Mouse (Mus musculus): ENCODE measurements around the gene Lce1e. TPM values are rescaled to one million over a fixed set of nuclear protein-coding genes. Genes with fewer than 3 reads are reported as not detected.

Lce1e gene
- not detected for polyA plus RNA-seq (2014; fragmentation: Illumina TruSeq; extraction: RNeasy Lipid Tissue Mini Kit (QIAGEN cat#74804); ENCODE audit: low read depth, low replicate concordance)

DNA sequence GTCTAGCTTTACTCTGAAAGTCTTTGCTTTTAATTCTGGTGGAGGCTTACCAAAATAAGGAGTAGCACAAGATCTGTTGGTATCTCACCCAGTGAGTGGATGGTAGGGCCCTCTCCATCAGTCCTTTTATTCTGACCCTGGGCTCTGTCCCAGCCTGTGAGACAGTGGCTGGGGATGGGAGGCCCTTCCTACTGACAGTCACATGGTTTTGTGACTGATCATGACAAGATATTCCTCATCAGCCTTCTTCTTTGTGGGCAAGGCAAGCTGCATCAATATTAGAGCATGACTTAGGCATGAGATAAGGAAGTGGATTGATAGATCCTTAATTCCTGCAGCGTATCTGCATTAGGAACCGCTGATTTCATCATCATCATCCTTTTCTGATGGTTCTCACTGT is at the start of gene Lce1e:
Gene Lce1e (minus strand): TSS at position 101 of the 400 bp plus-strand sequence.

GRCm38 (mm10) chr3:92752238-92752637 is 43.4 kb upstream of the Lce1e start, which contains the start of gene Lce1g:
Gene Lce1g (minus strand): TSS chr3:92752338.

DNA sequence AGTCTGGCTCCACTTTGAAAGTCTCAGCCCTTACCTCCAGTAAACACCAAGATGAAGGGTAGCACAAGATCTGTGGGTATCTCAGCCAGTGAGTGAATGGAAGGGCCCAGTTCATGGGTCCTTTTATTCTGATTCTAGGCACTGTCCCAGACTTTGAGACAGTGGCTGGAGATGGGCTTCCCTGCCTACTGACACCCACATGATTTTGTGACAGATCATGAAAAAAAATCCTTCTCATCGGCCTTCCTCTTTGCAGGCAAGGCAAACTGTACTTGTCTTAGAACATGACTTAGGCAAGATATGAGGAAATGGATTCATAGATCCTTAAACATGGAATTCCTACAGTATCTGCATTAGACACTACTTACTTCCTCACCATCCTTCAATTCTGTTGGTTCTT is 30.1 kb upstream of the Lce1e start, which contains the start of gene Gm38119:
Gene Gm38119 (minus strand): TSS at position 101 of the 400 bp plus-strand sequence.

DNA sequence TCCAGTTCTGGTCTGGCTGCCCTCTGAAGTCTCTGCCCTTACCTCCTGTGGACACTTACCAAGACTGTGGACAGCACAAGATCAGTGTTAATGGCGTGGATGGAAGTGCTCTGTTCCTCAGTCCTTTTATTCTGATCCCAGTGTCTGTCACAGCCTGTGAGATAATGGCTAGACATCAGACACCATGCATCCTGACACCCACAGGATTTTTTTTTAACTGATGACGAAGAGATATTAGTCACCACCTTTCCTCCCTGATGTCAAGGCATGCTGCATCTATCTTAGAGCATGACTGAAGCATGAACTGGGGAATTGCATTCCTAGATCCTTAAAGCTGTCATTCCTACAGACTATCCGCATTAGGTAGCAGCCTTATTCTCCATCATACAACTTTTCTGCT is 11.4 kb upstream of the Lce1e start, which contains the start of gene Lce1f:
Gene Lce1f (minus strand): TSS at position 101 of the 400 bp plus-strand sequence.

DNA sequence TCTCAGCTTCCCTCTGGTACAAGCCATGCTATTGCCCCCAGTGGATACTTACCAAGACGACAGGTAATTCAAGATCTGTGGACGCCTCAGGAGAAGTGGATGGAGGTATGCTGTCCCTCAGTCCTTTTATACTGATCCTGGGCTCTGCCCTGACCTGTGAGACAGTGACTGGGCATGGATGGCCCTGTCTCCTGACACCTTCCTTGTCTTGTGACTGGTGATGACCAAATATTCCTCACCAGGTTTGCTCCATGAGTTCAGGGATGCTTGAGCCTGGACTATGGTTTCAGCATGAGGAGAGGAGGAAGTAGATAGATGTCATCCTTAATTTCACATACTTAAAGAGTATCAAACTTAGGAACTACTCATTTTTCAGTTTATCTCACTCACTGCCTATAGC is 21.8 kb downstream of the Lce1e start, which contains the start of gene Lce1d:
Gene Lce1d (minus strand): TSS at position 101 of the 400 bp plus-strand sequence.

GRCm38 (mm10) chr3:92678947-92679346 is 29.9 kb downstream of the Lce1e start, which contains the start of gene Lce1c:
Gene Lce1c (plus strand): TSS chr3:92679247.

GRCm38 (mm10) chr3:92670215-92670614 is 38.7 kb downstream of the Lce1e start, which contains the start of gene Lce1a2:
Gene Lce1a2 (minus strand): TSS chr3:92670315.

Other genes with a start within 250 kb of the Lce1e start
- gene Sprr1a, start 223.2 kb downstream of the Lce1e start, polyA plus RNA-seq (2014; fragmentation: Illumina TruSeq; extraction: RNeasy Lipid Tissue Mini Kit (QIAGEN cat#74804); ENCODE audit: low read depth, low replicate concordance), result 9.1 TPM
- gene Sprr4, start 208.6 kb downstream of the Lce1e start, polyA plus RNA-seq (2014; fragmentation: Illumina TruSeq; extraction: RNeasy Lipid Tissue Mini Kit (QIAGEN cat#74804); ENCODE audit: low read depth, low replicate concordance), result not detected
- gene 2310046K23Rik, start 174.6 kb downstream of the Lce1e start, polyA plus RNA-seq (2014; fragmentation: Illumina TruSeq; extraction: RNeasy Lipid Tissue Mini Kit (QIAGEN cat#74804); ENCODE audit: low read depth, low replicate concordance), result not detected
- 0.24 TPM for gene Ivl, start 135.3 kb downstream of the Lce1e start, polyA plus RNA-seq (2014; fragmentation: Illumina TruSeq; extraction: RNeasy Lipid Tissue Mini Kit (QIAGEN cat#74804); ENCODE audit: low read depth, low replicate concordance)
- 2.1 TPM for gene Smcp, start 120.1 kb downstream of the Lce1e start, polyA plus RNA-seq (2014; fragmentation: Illumina TruSeq; extraction: RNeasy Lipid Tissue Mini Kit (QIAGEN cat#74804); ENCODE audit: low read depth, low replicate concordance)
- gene 2210017I01Rik, start 101.6 kb downstream of the Lce1e start, polyA plus RNA-seq (2014; fragmentation: Illumina TruSeq; extraction: RNeasy Lipid Tissue Mini Kit (QIAGEN cat#74804); ENCODE audit: low read depth, low replicate concordance), result not detected
- not detected for gene Lce6a, start 87.4 kb downstream of the Lce1e start, polyA plus RNA-seq (2014; fragmentation: Illumina TruSeq; extraction: RNeasy Lipid Tissue Mini Kit (QIAGEN cat#74804); ENCODE audit: low read depth, low replicate concordance)
- gene Lce1a1, start 60.8 kb downstream of the Lce1e start, polyA plus RNA-seq (2014; fragmentation: Illumina TruSeq; extraction: RNeasy Lipid Tissue Mini Kit (QIAGEN cat#74804); ENCODE audit: low read depth, low replicate concordance), result not detected
- gene Lce1b, start 52.1 kb downstream of the Lce1e start, polyA plus RNA-seq (2014; fragmentation: Illumina TruSeq; extraction: RNeasy Lipid Tissue Mini Kit (QIAGEN cat#74804); ENCODE audit: low read depth, low replicate concordance), result not detected
- not detected for gene Lce1a2, start 38.8 kb downstream of the Lce1e start, polyA plus RNA-seq (2014; fragmentation: Illumina TruSeq; extraction: RNeasy Lipid Tissue Mini Kit (QIAGEN cat#74804); ENCODE audit: low read depth, low replicate concordance)
- not detected for gene Lce1c, start 29.8 kb downstream of the Lce1e start, polyA plus RNA-seq (2014; fragmentation: Illumina TruSeq; extraction: RNeasy Lipid Tissue Mini Kit (QIAGEN cat#74804); ENCODE audit: low read depth, low replicate concordance)
- not detected for gene Lce1d, start 21.9 kb downstream of the Lce1e start, polyA plus RNA-seq (2014; fragmentation: Illumina TruSeq; extraction: RNeasy Lipid Tissue Mini Kit (QIAGEN cat#74804); ENCODE audit: low read depth, low replicate concordance)
- not detected for gene Lce1f, start 11.3 kb upstream of the Lce1e start, polyA plus RNA-seq (2014; fragmentation: Illumina TruSeq; extraction: RNeasy Lipid Tissue Mini Kit (QIAGEN cat#74804); ENCODE audit: low read depth, low replicate concordance)
- not detected for gene Gm38119, start 30.0 kb upstream of the Lce1e start, polyA plus RNA-seq (2014; fragmentation: Illumina TruSeq; extraction: RNeasy Lipid Tissue Mini Kit (QIAGEN cat#74804); ENCODE audit: low read depth, low replicate concordance)
- gene Lce1g, start 43.3 kb upstream of the Lce1e start, polyA plus RNA-seq (2014; fragmentation: Illumina TruSeq; extraction: RNeasy Lipid Tissue Mini Kit (QIAGEN cat#74804); ENCODE audit: low read depth, low replicate concordance), result not detected
- gene Lce1h, start 56.0 kb upstream of the Lce1e start, polyA plus RNA-seq (2014; fragmentation: Illumina TruSeq; extraction: RNeasy Lipid Tissue Mini Kit (QIAGEN cat#74804); ENCODE audit: low read depth, low replicate concordance), result not detected
- not detected for gene Lce1i, start 69.8 kb upstream of the Lce1e start, polyA plus RNA-seq (2014; fragmentation: Illumina TruSeq; extraction: RNeasy Lipid Tissue Mini Kit (QIAGEN cat#74804); ENCODE audit: low read depth, low replicate concordance)
- not detected for gene Lce1j, start 81.4 kb upstream of the Lce1e start, polyA plus RNA-seq (2014; fragmentation: Illumina TruSeq; extraction: RNeasy Lipid Tissue Mini Kit (QIAGEN cat#74804); ENCODE audit: low read depth, low replicate concordance)
- gene Lce1k, start 98.8 kb upstream of the Lce1e start, polyA plus RNA-seq (2014; fragmentation: Illumina TruSeq; extraction: RNeasy Lipid Tissue Mini Kit (QIAGEN cat#74804); ENCODE audit: low read depth, low replicate concordance), result not detected
- not detected for gene Kprp, start 118.2 kb upstream of the Lce1e start, polyA plus RNA-seq (2014; fragmentation: Illumina TruSeq; extraction: RNeasy Lipid Tissue Mini Kit (QIAGEN cat#74804); ENCODE audit: low read depth, low replicate concordance)
- gene Lce1l, start 142.2 kb upstream of the Lce1e start, polyA plus RNA-seq (2014; fragmentation: Illumina TruSeq; extraction: RNeasy Lipid Tissue Mini Kit (QIAGEN cat#74804); ENCODE audit: low read depth, low replicate concordance), result not detected
- not detected for gene 2310050C09Rik, start 161.1 kb upstream of the Lce1e start, polyA plus RNA-seq (2014; fragmentation: Illumina TruSeq; extraction: RNeasy Lipid Tissue Mini Kit (QIAGEN cat#74804); ENCODE audit: low read depth, low replicate concordance)
- gene Lce3a, start 217.2 kb upstream of the Lce1e start, polyA plus RNA-seq (2014; fragmentation: Illumina TruSeq; extraction: RNeasy Lipid Tissue Mini Kit (QIAGEN cat#74804); ENCODE audit: low read depth, low replicate concordance), result not detected
- gene Lce3b, start 223.9 kb upstream of the Lce1e start, polyA plus RNA-seq (2014; fragmentation: Illumina TruSeq; extraction: RNeasy Lipid Tissue Mini Kit (QIAGEN cat#74804); ENCODE audit: low read depth, low replicate concordance), result not detected
- gene Lce3c, start 235.4 kb upstream of the Lce1e start, polyA plus RNA-seq (2014; fragmentation: Illumina TruSeq; extraction: RNeasy Lipid Tissue Mini Kit (QIAGEN cat#74804); ENCODE audit: low read depth, low replicate concordance), result not detected
- gene Lce3d, start 248.3 kb upstream of the Lce1e start, polyA plus RNA-seq (2014; fragmentation: Illumina TruSeq; extraction: RNeasy Lipid Tissue Mini Kit (QIAGEN cat#74804); ENCODE audit: low read depth, low replicate concordance), result not detected

All from kidney, adult 10 weeks (tissue).